Mouse (Mus musculus): ENCODE measurements around the gene 1110008P14Rik. TPM values are rescaled to one million over a fixed set of nuclear protein-coding genes. Genes with fewer than 3 reads are reported as not detected.
A peak's percentile ranks its signal among the peaks of the same experiment; 100 is the strongest.

Gene 1110008P14Rik
- total and polyA plus RNA-seq, 3 experiments = 24.3 to 32.4 (median 27.8) TPM

GRCm38 (mm10) chr2:32352151-32353006 is 29.4 kb downstream of the 1110008P14Rik start, which contains the start of gene Ciz1:
Ciz1 (plus strand) TSS chr2:32352327.
- no peak within 1 kb of the TSS for H3K27ac ChIP-seq (ENCODE audit: insufficient read depth, low read depth)
- H3K9ac ChIP-seq (ENCODE audit: insufficient read depth, low read depth) = no peak within 1 kb of the TSS
- DNase-seq (ENCODE audit: extremely low read depth) = no peak
- H3K4me2 ChIP-seq (ENCODE audit: insufficient read depth, low read depth, poor library complexity, severe bottlenecking) = peak within 1 kb of the TSS; percentile 48
- in situ Hi-C loops (cut with MboI; ENCODE audit: low pct_ligation_motif_present, low pct_unique_long_range_greater_than_20kb, low sequenced_read_pairs) = no loop called here
- H3K9me3 ChIP-seq (replicated peaks; ENCODE audit: low read length) = no peaks in the 10 kb centered on the region
- H3K4me1 ChIP-seq (ENCODE audit: control insufficient read depth in 1 of 2, insufficient read depth in 2 of 2) = peaks cover 7 to 23% of the 10 kb centered on the region in 2 experiments
- peaks cover 78% of the 10 kb centered on the region for H3K27me3 ChIP-seq (replicated peaks)
- H3K36me3 ChIP-seq (replicated peaks in 1 of 2; ENCODE audit: control insufficient read depth in 1 of 2, insufficient read depth in 1 of 2, low read length in 1 of 2) = no peaks in the 10 kb centered on the region
- peak within 1 kb of the TSS in 1 of 3 experiments; percentile 60 for H3K4me3 ChIP-seq (replicated peaks in 1 of 3; ENCODE audit: low read depth in 2 of 3, low read length in 2 of 3, poor library complexity in 1 of 3)
- TF ChIP-seq NRF1 (IDR thresholded peaks at IDR 0.05; ENCODE audit: low read depth, low read length) (peak; percentile 37; the same call in 1 of the 2 replicates), ZC3H11A (IDR thresholded peaks at IDR 0.05; ENCODE audit: low read depth, low read length) (no peak)
- dilution Hi-C loops (cut with MboI; ENCODE audit: extremely low pct_ligation_motif_present, extremely low pct_unique_long_range_greater_than_20kb, low sequenced_read_pairs) = no loop called here
- H3K79me2 ChIP-seq (replicated peaks; ENCODE audit: control insufficient read depth, extremely low read depth, insufficient read depth, poor library complexity, severe bottlenecking) = no peaks in the 10 kb centered on the region

DNA sequence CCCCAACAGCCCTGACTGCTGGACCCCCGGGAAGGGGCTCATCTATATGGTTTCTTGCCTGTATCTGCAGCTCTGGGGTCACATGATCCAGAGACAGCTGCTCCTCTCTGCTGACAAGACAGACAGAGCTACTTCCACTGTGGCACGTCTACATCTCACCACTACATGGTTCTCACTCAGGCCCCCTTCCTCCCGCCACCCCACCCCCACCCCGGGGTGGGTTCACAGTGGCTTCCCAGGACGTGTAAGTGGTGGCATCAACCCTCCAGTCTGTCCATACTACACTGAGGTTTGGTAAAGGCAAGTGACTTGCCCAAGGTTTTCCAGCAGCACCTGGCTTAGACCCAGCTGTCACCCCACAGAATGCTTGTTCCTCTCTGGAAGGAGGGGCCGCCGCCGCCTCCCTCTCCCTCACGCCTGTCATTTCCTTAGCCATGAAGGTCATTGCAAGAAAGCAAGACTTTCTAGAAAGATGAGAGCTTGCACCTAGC is 30.2 kb downstream of the 1110008P14Rik start:
- in situ Hi-C loops (cut with MboI; ENCODE audit: low pct_ligation_motif_present, low pct_unique_long_range_greater_than_20kb, low sequenced_read_pairs) (no loop called here), dilution Hi-C loops (cut with MboI; ENCODE audit: extremely low pct_ligation_motif_present, extremely low pct_unique_long_range_greater_than_20kb, low sequenced_read_pairs) (no loop called here)
- Histone ChIP-seq H3K4me3 (replicated peaks in 1 of 3; ENCODE audit: low read depth in 2 of 3, low read length in 2 of 3, poor library complexity in 1 of 3) (no peak overlapping the region), H3K9me3 (replicated peaks; ENCODE audit: low read length) (no peaks in the 10 kb centered on the region), H3K27ac (ENCODE audit: insufficient read depth, low read depth) (no peak overlapping the region), H3K27me3 (replicated peaks) (peaks cover 77% of the 10 kb centered on the region), H3K4me1 (ENCODE audit: control insufficient read depth in 1 of 2, insufficient read depth in 2 of 2) (peaks cover 7 to 23% of the 10 kb centered on the region in 2 experiments), H3K36me3 (replicated peaks in 1 of 2; ENCODE audit: control insufficient read depth in 1 of 2, insufficient read depth in 1 of 2, low read length in 1 of 2) (no peaks in the 10 kb centered on the region), H3K4me2 (ENCODE audit: insufficient read depth, low read depth, poor library complexity, severe bottlenecking) (no peak overlapping the region), H3K79me2 (replicated peaks; ENCODE audit: control insufficient read depth, extremely low read depth, insufficient read depth, poor library complexity, severe bottlenecking) (no peaks in the 10 kb centered on the region), H3K9ac (ENCODE audit: insufficient read depth, low read depth) (no peak overlapping the region)
- DNase-seq (ENCODE audit: extremely low read depth) = no peak
- no peak for TF ChIP-seq MAFK (IDR thresholded peaks at IDR 0.05; ENCODE audit: insufficient replicate concordance, low read length)
- TF ChIP-seq MXI1 (IDR thresholded peaks at IDR 0.05; ENCODE audit: low read depth, low read length) = no peak

- Histone ChIP-seq H3K4me1 (ENCODE audit: control insufficient read depth in 1 of 2, insufficient read depth in 2 of 2) (peaks cover 5 to 23% of the 10 kb centered on the region in 2 experiments; a peak in 3 of 4 replicates), H3K4me2 (ENCODE audit: insufficient read depth, low read depth, poor library complexity, severe bottlenecking) (no peak overlapping the region), H3K4me3 (replicated peaks in 1 of 3; ENCODE audit: low read depth in 2 of 3, low read length in 2 of 3, poor library complexity in 1 of 3) (no peak overlapping the region), H3K9me3 (replicated peaks; ENCODE audit: low read length) (no peaks in the 10 kb centered on the region), H3K27me3 (replicated peaks) (peaks cover 75% of the 10 kb centered on the region), H3K79me2 (replicated peaks; ENCODE audit: control insufficient read depth, extremely low read depth, insufficient read depth, poor library complexity, severe bottlenecking) (no peaks in the 10 kb centered on the region), H3K36me3 (replicated peaks in 1 of 2; ENCODE audit: control insufficient read depth in 1 of 2, insufficient read depth in 1 of 2, low read length in 1 of 2) (no peaks in the 10 kb centered on the region), H3K9ac (ENCODE audit: insufficient read depth, low read depth) (no peak overlapping the region), H3K27ac (ENCODE audit: insufficient read depth, low read depth) (no peak overlapping the region)
- in situ Hi-C loops (cut with MboI; ENCODE audit: low pct_ligation_motif_present, low pct_unique_long_range_greater_than_20kb, low sequenced_read_pairs) = no loop called here
- DNase-seq (ENCODE audit: extremely low read depth) = no peak
- TF ChIP-seq SIN3A (IDR thresholded peaks at IDR 0.05; ENCODE audit: low read length) (no peak), TBP (conservative IDR thresholded peaks at IDR 0.05; ENCODE audit: low read depth, low read length) (no peak), PAX5 (IDR thresholded peaks at IDR 0.05; ENCODE audit: low read length) (no peak), JUND (conservative IDR thresholded peaks at IDR 0.05; ENCODE audit: low read depth, low read length) (no peak), NRF1 (IDR thresholded peaks at IDR 0.05; ENCODE audit: low read depth, low read length) (no peak), CHD1 (IDR thresholded peaks at IDR 0.05; ENCODE audit: low read depth, low read length) (no peak), IRF4 (IDR thresholded peaks at IDR 0.05; ENCODE audit: low read depth, low read length) (no peak), POLR2AphosphoS2 (IDR thresholded peaks at IDR 0.05; ENCODE audit: low read depth, low read length) (no peak), HCFC1 (IDR thresholded peaks at IDR 0.05; ENCODE audit: low read depth, low read length) (no peak), MXI1 (IDR thresholded peaks at IDR 0.05; ENCODE audit: low read depth, low read length) (no peak), CTCF (conservative IDR thresholded peaks at IDR 0.05 in 1 of 2, IDR thresholded peaks at IDR 0.05 in 1 of 2; ENCODE audit: low read depth in 2 of 2, low read length in 2 of 2) (no peak), POLR2A (IDR thresholded peaks at IDR 0.05; ENCODE audit: low read depth, low read length) (no peak), KAT2A (IDR thresholded peaks at IDR 0.05; ENCODE audit: insufficient replicate concordance, low read length) (no peak), EP300 (IDR thresholded peaks at IDR 0.05; ENCODE audit: low read length) (no peak), ZMIZ1 (IDR thresholded peaks at IDR 0.05; ENCODE audit: low read depth, low read length) (no peak), RCOR1 (conservative IDR thresholded peaks at IDR 0.05; ENCODE audit: low read depth, low read length) (no peak), SMC3 (IDR thresholded peaks at IDR 0.05; ENCODE audit: low read depth, low read length) (no peak), CHD2 (IDR thresholded peaks at IDR 0.05; ENCODE audit: low read length) (no peak), ETS1 (conservative IDR thresholded peaks at IDR 0.05; ENCODE audit: low read depth, low read length) (no peak), USF2 (conservative IDR thresholded peaks at IDR 0.05; ENCODE audit: low read depth, low read length) (no peak)
- dilution Hi-C loops (cut with MboI; ENCODE audit: extremely low pct_ligation_motif_present, extremely low pct_unique_long_range_greater_than_20kb, low sequenced_read_pairs) = no loop called here
Measured at GRCm38 (mm10) chr2:32350471-32351051, 31.2 kb downstream of the 1110008P14Rik start.

All from CH12.LX (cell line).